Mouse (Mus musculus) frontal cortex, adult 2 months (tissue): ENCODE data around the gene Tnfsf11. TPM values are rescaled to one million over a fixed set of nuclear protein-coding genes. Genes with fewer than 3 reads are reported as not detected.
A peak's percentile ranks its signal among the peaks of the same experiment; 100 is the strongest.

ENCODE experiments used
- DNase-seq, 2 experiments: peaks; one replicate each; pipeline ENCODE4 v3.0.0; 2022; ENCODE audit warnings: low spot score in 1 of 2; ENCODE audit errors: extremely low spot score in 1 of 2
- polyA plus RNA-seq: library from polyadenylated mRNA; depleted of rRNA; stranded (reverse); fragments of >200 nt; gene quantifications from 2 replicates; pipeline ENCODE4 v1.2.3, GENCODE M21; 2012; rRNA removed

Tnfsf11 gene
- polyA plus RNA-seq, result 0.10 and 0.11 TPM in 2 replicates

GRCm38 (mm10) chr14:78307286-78308237 lies at the start of gene Tnfsf11:
TSS of gene Tnfsf11 (minus strand) at chr14:78308043.
- no peak for DNase-seq

GRCm38 (mm10) chr14:78356764-78357163 lies 48.9 kb upstream of the Tnfsf11 start:
- DNase-seq, result no peak

DNA sequence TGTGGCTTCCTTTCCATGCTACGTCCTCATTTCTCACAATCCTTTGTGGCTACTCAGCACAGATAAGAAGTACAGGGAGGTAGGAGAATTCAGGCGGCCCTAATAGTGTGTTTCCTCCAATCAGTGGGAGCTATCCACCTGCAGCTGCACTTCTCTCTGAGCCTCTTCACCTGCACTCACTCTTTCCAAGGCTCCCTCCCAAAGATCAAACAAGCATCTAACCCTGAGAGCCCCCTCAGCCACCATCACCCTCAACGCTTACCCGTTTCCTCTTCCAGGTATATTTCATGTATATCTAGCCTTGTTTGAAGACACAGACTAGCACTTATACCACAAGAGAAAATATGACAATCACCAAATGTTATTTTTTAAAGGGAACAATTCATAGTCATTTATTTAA lies 47.5 kb upstream of the Tnfsf11 start:
- DNase-seq, result no peak

DNA sequence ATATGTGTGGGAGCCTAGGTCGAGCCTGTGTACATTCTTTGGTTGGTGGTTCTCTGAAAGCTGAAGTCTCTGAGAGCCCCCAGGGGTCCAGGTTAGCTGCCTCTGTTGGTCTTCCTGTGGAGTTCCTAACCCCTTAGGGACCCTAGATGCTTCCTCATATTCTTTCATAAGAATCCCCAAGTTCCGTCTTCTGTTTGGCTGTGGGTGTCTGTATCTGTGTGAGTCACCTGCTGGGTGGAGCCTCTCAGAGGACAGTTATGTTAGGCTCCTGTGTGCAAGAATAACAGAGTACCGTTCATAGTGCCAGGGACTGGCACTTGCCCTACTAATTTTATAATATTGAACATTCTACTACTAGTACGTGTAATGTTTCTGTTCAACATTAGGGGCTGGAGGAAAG lies 45.0 kb upstream of the Tnfsf11 start:
- DNase-seq, result no peak

GRCm38 (mm10) chr14:78351544-78351943 lies 43.7 kb upstream of the Tnfsf11 start:
- no peak for DNase-seq

DNA sequence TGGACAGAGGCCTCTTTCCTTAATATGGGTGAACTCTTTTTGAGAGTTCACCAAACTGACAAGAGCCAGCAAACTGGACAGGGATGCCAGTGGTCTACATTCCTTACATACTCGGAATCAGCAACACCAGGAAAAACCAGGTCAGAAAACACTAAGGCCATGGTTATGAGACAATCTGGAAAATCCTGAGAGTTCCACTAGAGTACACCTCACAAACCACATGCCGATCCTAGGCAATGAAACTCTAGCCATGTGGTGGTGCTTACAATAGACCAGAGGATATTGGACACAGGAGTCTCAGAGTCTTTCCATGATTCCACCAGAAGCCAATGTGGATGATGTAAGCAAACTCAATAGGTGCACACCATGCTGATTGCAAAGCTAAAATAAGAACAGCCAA lies 39.9 kb upstream of the Tnfsf11 start:
- no peak for DNase-seq

GRCm38 (mm10) chr14:78343007-78343406 lies 35.2 kb upstream of the Tnfsf11 start:
- no peak for DNase-seq

DNA sequence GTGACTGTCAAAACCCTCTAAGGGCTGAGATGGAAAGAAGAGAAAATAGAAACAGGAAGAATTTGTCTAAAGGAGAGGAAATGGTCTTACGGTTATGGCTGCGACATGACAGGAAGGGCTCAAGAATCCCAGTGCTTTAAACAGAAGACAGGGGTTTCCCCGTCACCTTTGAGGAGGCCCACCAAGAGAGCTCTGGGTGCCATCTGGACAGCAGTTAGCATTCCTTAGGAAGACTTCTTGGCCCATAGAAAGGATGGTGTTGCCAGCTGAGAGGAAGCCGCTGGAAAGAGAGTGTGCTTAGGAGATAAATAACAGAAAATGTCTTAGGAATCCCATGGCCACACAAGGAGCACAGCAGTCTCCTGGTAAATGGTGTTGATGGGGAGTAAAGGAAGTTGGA lies 34.3 kb upstream of the Tnfsf11 start:
- DNase-seq, result no peak

GRCm38 (mm10) chr14:78333341-78333740 lies 25.5 kb upstream of the Tnfsf11 start:
- DNase-seq, result no peak

DNA sequence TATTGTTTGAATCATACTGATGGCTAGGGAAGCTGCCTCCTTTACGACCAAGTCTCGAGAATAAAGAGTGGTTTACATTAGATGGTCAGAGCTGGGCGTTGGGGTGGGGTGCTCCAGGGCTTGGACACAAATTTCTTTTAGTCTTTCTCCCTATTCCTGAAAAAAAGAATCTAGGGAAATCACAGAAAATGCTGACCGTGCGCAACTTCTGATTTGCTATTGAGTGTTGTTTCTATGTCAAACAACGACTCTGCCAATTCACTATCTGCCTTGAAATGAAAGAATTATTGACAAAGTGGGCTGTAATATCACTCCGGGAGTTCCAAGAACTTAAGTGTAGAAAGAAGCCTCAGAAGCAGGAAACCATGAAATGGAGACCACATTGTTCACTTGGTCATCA lies 23.5 kb upstream of the Tnfsf11 start:
- no peak for DNase-seq

- DNase-seq, result no peak
These were observed 22.9 kb upstream of the Tnfsf11 start for GRCm38 (mm10) chr14:78330576-78331300.

DNA sequence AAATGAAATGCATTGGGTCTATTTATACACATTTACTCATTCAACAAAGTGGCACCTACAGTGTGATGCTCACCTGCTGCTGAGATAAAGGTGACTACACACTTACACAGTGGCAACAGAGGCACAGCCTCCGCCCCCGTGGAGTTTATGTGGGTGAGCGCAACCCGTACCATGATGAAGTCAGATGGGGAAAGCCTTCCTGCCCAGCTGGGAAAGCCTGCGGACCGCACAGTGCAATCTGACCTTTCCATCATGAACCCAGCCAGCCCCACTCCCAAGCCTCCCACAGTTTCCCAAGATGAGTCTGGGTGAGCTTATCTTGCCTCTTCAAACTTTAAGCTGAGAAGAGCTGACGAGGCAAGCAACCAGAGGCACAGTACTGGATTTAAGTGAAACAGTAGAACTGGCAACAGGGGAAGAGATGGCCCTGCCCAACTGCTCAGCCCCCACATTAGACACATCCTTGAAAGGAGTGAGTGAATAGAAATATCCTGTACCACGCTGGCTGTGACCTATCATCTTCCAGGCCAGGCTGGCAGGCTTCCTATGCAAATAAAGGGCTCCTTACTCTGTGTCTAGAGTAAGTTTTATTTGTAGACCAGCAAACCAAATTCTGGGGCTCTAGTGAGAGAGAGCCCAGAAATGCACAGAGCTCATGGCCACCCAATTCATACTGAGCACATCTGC lies 22.1 kb upstream of the Tnfsf11 start:
- no peak for DNase-seq

GRCm38 (mm10) chr14:78323356-78323755 lies 15.5 kb upstream of the Tnfsf11 start:
- DNase-seq, result no peak

DNA sequence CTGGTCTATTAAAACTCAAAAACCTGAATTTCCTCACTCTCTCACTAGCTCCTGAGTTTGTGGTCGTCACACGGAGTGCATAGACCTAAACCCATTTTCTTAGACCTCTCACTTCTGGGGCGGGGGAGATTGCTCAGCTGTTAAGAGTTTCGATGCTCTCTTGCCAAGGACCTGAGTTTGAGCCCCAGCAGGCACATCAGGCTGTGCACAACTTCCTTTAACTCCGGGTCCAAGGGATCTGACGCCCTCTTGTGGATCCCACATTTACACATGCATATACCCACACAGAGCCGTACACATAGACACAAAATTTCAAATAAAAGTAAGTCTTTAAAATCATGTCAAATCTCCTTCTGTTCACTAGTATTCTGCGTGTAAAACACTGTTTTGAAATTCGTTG lies 15.1 kb upstream of the Tnfsf11 start:
- DNase-seq, result no peak

DNA sequence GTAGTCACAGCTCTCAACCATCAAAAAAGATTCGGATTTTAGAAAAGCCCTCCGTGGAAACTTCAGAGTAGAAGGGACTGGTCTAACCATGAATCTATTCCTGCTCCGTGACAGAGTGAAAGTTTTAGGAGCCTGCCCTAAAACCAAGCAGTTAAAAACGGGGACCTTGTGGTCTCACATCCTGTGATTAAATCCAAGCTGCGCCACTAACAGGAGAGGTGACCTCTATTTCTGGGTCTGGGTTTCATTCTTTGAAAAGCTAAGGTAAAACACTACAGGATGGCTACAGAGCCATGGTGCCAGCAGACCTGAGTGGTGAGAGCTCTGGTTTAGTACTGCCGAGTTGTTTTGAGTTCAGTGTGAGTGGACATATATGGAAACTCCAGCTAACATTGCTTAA lies 12.4 kb upstream of the Tnfsf11 start:
- no peak for DNase-seq

DNA sequence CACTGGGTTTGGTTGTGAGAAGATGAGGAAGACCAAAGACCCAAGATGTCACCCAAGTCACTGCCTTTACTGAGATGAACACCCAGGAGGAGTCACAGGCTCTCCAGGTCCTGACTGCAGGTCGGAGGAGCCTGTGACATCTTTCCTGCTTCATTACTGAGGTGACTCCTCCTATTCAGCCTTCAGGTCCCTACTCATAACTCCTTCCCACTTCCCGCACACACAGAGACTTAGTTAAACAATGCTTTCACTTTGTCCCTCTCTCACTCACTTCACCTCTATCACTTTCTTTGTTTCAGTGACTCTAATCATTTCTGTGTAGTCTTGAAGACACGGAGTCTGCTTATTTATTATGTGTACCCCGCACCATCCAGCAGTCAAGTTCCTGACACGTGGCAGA lies 11.7 kb upstream of the Tnfsf11 start:
- DNase-seq, result no peak

DNA sequence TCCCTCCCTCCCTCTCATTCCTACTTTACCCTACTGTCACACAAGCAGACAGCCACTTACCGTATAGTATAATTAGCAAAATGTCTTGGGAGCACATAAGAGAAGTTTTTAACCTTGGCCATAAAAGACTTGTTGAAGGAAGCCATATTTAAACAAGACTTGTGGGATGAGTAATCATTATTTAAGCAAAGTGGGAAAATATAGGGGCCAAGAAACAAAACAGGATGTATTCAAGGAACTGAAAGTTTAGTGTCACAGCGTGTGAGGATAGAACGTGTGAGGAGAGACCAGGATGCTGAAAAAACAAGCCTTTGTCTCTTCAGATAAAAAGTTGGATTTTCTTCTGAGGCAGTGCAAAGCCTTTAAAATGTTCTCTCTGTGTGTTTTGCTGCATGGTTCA lies 11.2 kb upstream of the Tnfsf11 start:
- DNase-seq, result no peak

DNA sequence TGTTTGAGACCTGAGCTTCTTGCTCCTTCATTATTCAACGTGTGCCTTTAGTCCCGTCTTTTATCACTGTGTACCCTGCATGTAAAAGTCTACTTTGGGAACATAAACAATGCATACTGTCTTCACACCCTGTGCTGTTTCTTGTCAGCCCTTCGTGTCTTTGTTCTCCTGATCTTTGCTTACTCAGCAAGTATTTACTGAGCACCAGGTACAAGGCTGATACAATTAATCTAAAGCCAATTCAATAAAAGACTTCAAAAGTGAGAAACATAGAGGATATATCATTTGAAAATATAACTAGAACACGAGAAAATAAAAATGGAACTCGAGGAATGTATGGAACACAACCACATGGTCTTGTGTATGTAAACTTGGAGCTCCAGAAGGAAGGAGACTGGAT lies 9.8 kb upstream of the Tnfsf11 start:
- DNase-seq, result no peak

GRCm38 (mm10) chr14:78300914-78301313 lies 6.9 kb downstream of the Tnfsf11 start:
- no peak for DNase-seq

GRCm38 (mm10) chr14:78292687-78293086 lies 15.2 kb downstream of the Tnfsf11 start:
- no peak for DNase-seq

DNA sequence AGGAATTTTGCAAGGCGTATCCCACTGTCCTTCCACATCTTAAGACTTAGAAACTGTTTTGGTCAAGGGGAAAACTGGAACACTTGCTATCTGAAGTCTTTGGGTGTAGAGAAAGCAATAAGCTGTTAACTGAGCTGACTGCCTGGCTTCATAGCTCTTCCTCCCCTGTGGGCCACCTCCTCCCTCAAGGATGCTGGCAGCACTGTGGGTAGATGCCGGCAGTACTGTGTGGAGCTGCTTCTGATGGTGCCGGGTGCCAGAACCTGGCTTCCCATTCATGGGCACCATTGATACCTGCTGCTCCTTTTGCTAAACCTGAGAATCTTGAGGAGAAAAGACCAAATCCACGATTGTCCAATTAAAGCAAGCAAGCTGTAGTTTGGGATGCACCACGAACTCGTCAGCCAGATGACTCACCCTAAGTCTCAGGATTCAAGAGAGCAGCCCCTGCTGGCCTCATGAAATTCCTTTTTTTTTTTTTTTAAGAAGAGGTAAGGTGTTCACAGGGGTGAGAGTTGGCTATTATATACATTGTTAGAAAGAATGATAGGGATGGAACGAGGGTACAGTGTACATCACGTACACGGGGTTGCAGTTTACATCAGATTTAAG lies 17.8 kb downstream of the Tnfsf11 start:
- DNase-seq, result peak in 1 of 2 experiments; percentile 23
